Mouse (Mus musculus): Measurements from ENCODE around the gene Adamts9. TPM values are rescaled to one million over a fixed set of nuclear protein-coding genes. Genes with fewer than 3 reads are reported as not detected.

Adamts9 gene
- polyA plus RNA-seq, 1 experiment from 2014 or later: 1.0 TPM

DNA sequence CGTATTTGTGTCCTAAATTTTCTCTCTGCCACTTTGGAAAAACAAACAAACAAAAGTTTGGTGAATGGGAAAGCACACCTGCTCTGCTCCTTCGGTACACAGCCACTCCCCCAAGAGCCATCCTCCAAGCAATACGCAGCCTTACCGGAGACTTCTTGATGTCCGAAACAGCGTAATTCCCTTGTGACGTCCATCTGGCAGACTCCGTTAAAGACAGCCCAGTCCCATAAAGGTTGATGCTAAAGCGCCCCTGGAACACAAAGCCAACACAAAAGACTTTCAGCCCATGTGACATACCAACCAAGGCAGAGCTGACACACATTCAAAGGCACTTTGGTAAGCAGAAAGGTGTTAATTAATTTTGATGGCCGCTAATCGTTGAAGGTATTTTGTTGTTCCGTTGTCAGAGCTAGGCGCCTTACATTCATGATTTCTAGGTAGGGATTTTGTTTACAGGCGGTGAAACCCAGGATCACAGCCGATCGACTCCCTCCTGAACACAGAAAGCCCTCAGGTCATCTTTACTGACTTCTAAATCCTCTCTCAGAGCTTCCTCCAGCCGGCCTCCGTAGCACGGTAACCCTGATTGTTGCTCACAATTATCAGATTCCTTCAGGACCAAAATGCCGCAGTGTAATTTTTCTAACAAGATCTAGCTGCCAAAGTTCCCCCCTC, 156.5 kb downstream of the Adamts9 start:
- H3K36me3 ChIP-seq (ENCODE audit: control insufficient read depth, insufficient read depth): no peaks in the 10 kb centered on the region
- no peaks in the 10 kb centered on the region for H3K9me3 ChIP-seq (replicated peaks; ENCODE audit: control insufficient read depth, low read length)
- H3K27me3 ChIP-seq (ENCODE audit: control insufficient read depth, insufficient read depth, low read depth, low read length): peaks cover 9% of the 10 kb centered on the region; the same call in 1 of the 2 replicates
- H3K4me1 ChIP-seq (ENCODE audit: control insufficient read depth, low read depth, low read length): no peaks in the 10 kb centered on the region
- H3K9ac ChIP-seq (ENCODE audit: low read depth, low read length): no peak overlapping the region
- WGBS (ENCODE audit: insufficient replicate concordance): 12% methylated on average over 20 of the region's 20 CpGs
- no peak overlapping the region for H3K27ac ChIP-seq (ENCODE audit: low read length)
- no peak overlapping the region for H3K4me3 ChIP-seq (ENCODE audit: low read depth, low read length)
- H3K4me2 ChIP-seq (ENCODE audit: low read depth, low read length): no peak overlapping the region
- no peak for ATAC-seq (ENCODE audit: low read depth)

DNA sequence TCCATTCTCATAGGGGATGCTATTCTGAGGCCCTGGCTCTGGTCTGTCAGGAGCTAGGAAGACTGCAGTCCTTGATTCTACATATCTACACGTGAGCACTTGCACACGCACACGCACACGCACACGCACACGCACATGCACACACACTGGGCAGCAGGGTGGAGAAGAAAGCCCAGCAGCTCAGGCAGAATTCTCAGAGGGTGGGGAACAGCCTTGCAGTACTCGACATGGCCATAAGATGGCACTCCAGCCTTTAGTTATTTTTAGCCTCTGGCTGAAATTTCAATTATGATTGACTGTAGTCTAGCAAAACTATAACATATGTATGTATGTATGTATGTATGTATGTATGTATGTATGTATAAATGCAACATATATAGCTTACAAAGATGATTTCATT, 158.5 kb downstream of the Adamts9 start:
- Histone ChIP-seq H3K36me3 (ENCODE audit: control insufficient read depth, insufficient read depth) (no peaks in the 10 kb centered on the region), H3K4me2 (ENCODE audit: low read depth, low read length) (no peak overlapping the region), H3K9ac (ENCODE audit: low read depth, low read length) (no peak overlapping the region), H3K27ac (ENCODE audit: low read length) (no peak overlapping the region), H3K9me3 (replicated peaks; ENCODE audit: control insufficient read depth, low read length) (no peaks in the 10 kb centered on the region), H3K4me3 (ENCODE audit: low read depth, low read length) (no peak overlapping the region), H3K27me3 (ENCODE audit: control insufficient read depth, insufficient read depth, low read depth, low read length) (peaks cover 9% of the 10 kb centered on the region; the same call in 1 of the 2 replicates), H3K4me1 (ENCODE audit: control insufficient read depth, low read depth, low read length) (no peaks in the 10 kb centered on the region)
- WGBS (ENCODE audit: insufficient replicate concordance): 8% methylated on average over 7 of the region's 7 CpGs
- no peak for ATAC-seq (ENCODE audit: low read depth)

DNA sequence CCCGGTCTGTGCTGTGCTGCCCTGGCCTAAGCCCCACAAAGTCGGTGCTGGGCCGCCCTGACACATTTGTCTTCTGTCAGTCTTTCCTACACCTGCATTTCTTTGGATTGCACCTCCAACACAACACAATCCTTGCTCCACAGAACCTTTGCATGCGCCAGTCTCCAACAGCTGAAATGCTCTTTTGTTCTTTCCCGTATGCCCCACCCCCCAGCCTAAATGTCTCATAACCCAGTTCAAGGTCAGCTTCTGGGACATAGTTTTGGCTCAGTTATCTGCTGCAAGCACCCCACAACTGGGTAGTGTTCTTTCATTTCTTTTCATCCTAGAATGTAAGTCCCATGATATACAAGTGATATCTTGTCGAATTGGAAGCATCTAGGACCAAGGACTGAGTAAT, 161.8 kb downstream of the Adamts9 start:
- H3K36me3 ChIP-seq (ENCODE audit: control insufficient read depth, insufficient read depth): no peaks in the 10 kb centered on the region
- no peaks in the 10 kb centered on the region for H3K9me3 ChIP-seq (replicated peaks; ENCODE audit: control insufficient read depth, low read length)
- H3K4me2 ChIP-seq (ENCODE audit: low read depth, low read length): no peak overlapping the region
- H3K27me3 ChIP-seq (ENCODE audit: control insufficient read depth, insufficient read depth, low read depth, low read length): peaks cover 6% of the 10 kb centered on the region; the same call in 1 of the 2 replicates
- 72% methylated on average over 6 of the region's 6 CpGs for WGBS (ENCODE audit: insufficient replicate concordance)
- no peaks in the 10 kb centered on the region for H3K4me1 ChIP-seq (ENCODE audit: control insufficient read depth, low read depth, low read length)
- H3K27ac ChIP-seq (ENCODE audit: low read length): no peak overlapping the region
- ATAC-seq (ENCODE audit: low read depth): no peak
- H3K4me3 ChIP-seq (ENCODE audit: low read depth, low read length): no peak overlapping the region
- H3K9ac ChIP-seq (ENCODE audit: low read depth, low read length): no peak overlapping the region

DNA sequence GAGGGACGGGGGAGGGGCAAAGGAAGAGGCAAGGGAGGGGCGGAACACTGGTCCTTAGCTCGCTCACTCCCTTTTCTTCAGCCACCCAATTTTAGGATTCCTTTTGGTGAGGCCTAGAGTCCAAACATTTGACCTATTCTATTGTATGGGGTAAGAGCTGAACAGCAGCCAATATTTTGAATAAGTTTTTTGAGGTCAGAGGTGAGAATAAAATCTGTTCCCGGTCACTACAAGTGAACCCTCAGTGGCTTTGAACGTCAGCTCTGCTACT, 163.4 kb downstream of the Adamts9 start:
- Histone ChIP-seq H3K36me3 (ENCODE audit: control insufficient read depth, insufficient read depth) (no peaks in the 10 kb centered on the region), H3K4me2 (ENCODE audit: low read depth, low read length) (no peak overlapping the region), H3K9ac (ENCODE audit: low read depth, low read length) (no peak overlapping the region), H3K9me3 (replicated peaks; ENCODE audit: control insufficient read depth, low read length) (no peaks in the 10 kb centered on the region), H3K27ac (ENCODE audit: low read length) (no peak overlapping the region), H3K4me1 (ENCODE audit: control insufficient read depth, low read depth, low read length) (no peaks in the 10 kb centered on the region), H3K4me3 (ENCODE audit: low read depth, low read length) (no peak overlapping the region), H3K27me3 (ENCODE audit: control insufficient read depth, insufficient read depth, low read depth, low read length) (no peaks in the 10 kb centered on the region)
- no peak for ATAC-seq (ENCODE audit: low read depth)
- WGBS (ENCODE audit: insufficient replicate concordance): 39% methylated on average over 5 of the region's 5 CpGs

DNA sequence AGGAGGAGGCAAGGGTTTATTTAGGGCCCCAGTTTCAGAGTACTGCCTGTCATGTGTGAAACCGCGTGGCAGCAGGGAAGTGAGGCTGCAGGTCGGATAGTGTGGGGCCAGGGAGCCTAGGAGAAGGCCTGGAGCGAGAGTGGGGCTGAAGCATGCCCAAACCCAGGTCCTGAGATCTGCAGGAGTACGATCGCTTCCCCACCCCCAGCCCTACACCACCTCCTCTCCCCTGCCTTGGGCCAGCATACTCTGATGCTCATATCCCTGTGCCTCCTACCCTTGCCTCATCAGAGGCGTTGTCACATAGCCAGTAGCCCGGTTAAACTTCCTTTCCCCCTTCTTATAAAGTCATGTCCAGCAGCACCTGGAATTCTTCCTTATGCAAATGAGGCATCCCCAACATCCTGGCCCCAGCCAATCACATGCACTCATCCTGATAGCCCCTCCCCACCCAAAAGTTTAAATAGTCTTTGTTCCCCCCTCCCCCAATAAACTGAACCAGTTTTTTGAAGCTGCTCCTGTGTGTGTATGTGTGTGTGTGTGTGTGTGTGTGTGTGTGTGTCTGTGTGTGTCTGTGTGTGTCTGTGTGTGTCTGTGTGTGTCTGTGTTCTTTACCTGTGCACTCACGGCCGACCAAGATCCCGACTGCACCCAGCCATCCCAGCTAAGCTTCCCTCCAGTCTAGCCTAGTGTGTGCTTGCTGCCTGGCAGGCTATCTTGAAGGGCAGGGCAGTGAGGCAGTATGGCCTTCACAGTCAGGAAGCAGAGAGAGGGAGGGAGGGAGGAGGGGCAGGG, 164.0 kb downstream of the Adamts9 start:
- no peak overlapping the region for H3K4me2 ChIP-seq (ENCODE audit: low read depth, low read length)
- H3K4me3 ChIP-seq (ENCODE audit: low read depth, low read length): no peak overlapping the region
- no peak for ATAC-seq (ENCODE audit: low read depth)
- no peaks in the 10 kb centered on the region for H3K27me3 ChIP-seq (ENCODE audit: control insufficient read depth, insufficient read depth, low read depth, low read length)
- H3K36me3 ChIP-seq (ENCODE audit: control insufficient read depth, insufficient read depth): no peaks in the 10 kb centered on the region
- no peak overlapping the region for H3K27ac ChIP-seq (ENCODE audit: low read length)
- no peak overlapping the region for H3K9ac ChIP-seq (ENCODE audit: low read depth, low read length)
- 64% methylated on average over 11 of the region's 11 CpGs for WGBS (ENCODE audit: insufficient replicate concordance)
- H3K4me1 ChIP-seq (ENCODE audit: control insufficient read depth, low read depth, low read length): no peaks in the 10 kb centered on the region
- no peaks in the 10 kb centered on the region for H3K9me3 ChIP-seq (replicated peaks; ENCODE audit: control insufficient read depth, low read length)

DNA sequence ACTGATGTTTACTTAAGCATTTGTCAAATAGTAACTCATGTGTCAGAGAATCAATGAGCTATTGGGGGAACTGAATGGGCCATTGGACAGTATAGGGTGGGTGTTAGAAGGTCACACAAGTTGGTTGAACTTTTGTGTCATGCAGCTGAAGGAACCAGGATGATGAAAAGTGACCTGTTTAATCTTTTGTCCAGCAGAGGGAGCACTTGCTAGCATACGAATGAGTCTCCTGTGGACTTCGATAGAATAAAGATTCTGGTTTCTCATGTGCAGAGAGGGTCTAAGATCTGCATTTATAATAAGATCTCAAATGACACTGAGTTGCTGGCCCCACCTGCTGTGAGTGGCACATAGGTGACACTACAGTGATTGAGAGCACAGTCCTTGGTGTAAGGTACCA, 166.9 kb downstream of the Adamts9 start:
- H3K27me3 ChIP-seq (ENCODE audit: control insufficient read depth, insufficient read depth, low read depth, low read length): no peaks in the 10 kb centered on the region
- H3K4me3 ChIP-seq (ENCODE audit: low read depth, low read length): no peak overlapping the region
- no peak overlapping the region for H3K9ac ChIP-seq (ENCODE audit: low read depth, low read length)
- no peaks in the 10 kb centered on the region for H3K4me1 ChIP-seq (ENCODE audit: control insufficient read depth, low read depth, low read length)
- no peak overlapping the region for H3K27ac ChIP-seq (ENCODE audit: low read length)
- no peak overlapping the region for H3K4me2 ChIP-seq (ENCODE audit: low read depth, low read length)
- H3K9me3 ChIP-seq (replicated peaks; ENCODE audit: control insufficient read depth, low read length): no peaks in the 10 kb centered on the region
- no peaks in the 10 kb centered on the region for H3K36me3 ChIP-seq (ENCODE audit: control insufficient read depth, insufficient read depth)
- ATAC-seq (ENCODE audit: low read depth): no peak
- WGBS (ENCODE audit: insufficient replicate concordance): 16% methylated on average over 2 of the region's 2 CpGs

DNA sequence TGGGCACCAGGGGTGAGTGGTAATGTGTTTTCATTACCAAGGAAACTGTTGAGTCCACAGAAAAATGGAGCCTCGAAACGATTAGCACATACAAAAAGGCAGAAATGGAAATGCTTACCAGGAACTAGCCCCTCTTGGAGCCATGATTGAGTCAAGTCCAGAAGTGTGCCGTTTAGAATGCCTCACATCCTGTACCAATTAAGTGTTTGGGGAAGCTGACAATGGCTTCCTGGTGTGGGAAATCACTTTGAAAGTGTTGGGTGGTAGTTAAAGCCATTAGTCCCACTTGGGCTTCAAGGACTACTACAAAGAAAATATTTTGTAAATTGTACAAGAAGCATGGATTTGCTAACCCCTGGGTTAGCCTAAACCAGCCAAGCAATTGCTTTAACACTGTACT, 180.9 kb downstream of the Adamts9 start:
- WGBS (ENCODE audit: insufficient replicate concordance): 36% methylated on average over 3 of the region's 3 CpGs
- Histone ChIP-seq H3K27ac (ENCODE audit: low read length) (no peak overlapping the region), H3K4me3 (ENCODE audit: low read depth, low read length) (no peak overlapping the region), H3K4me2 (ENCODE audit: low read depth, low read length) (no peak overlapping the region), H3K9ac (ENCODE audit: low read depth, low read length) (no peak overlapping the region), H3K9me3 (replicated peaks; ENCODE audit: control insufficient read depth, low read length) (no peaks in the 10 kb centered on the region), H3K4me1 (ENCODE audit: control insufficient read depth, low read depth, low read length) (no peaks in the 10 kb centered on the region), H3K36me3 (ENCODE audit: control insufficient read depth, insufficient read depth) (no peaks in the 10 kb centered on the region), H3K27me3 (ENCODE audit: control insufficient read depth, insufficient read depth, low read depth, low read length) (no peaks in the 10 kb centered on the region)
- ATAC-seq (ENCODE audit: low read depth): no peak

DNA sequence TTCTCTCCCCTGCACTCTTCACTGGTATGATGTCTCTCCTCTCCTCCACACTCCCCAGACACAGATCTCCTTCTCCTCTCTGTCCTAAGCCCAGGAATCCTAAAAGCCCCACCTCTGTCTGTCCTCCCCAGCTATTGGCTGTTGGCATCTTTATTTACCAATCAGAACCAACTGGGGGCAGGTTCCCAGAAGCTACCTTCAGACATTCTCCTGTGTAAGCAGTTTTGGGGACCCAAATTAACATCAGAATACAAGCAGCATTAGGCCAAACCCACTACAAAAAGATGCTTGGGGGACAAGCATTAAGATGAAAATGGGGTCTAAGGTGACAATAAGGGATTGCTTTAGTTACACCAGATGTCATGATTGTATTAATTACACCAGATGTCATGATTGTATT, 183.7 kb downstream of the Adamts9 start:
- Histone ChIP-seq H3K36me3 (ENCODE audit: control insufficient read depth, insufficient read depth) (no peaks in the 10 kb centered on the region), H3K4me2 (ENCODE audit: low read depth, low read length) (no peak overlapping the region), H3K9ac (ENCODE audit: low read depth, low read length) (no peak overlapping the region), H3K4me1 (ENCODE audit: control insufficient read depth, low read depth, low read length) (no peaks in the 10 kb centered on the region), H3K27me3 (ENCODE audit: control insufficient read depth, insufficient read depth, low read depth, low read length) (no peaks in the 10 kb centered on the region), H3K9me3 (replicated peaks; ENCODE audit: control insufficient read depth, low read length) (no peaks in the 10 kb centered on the region), H3K4me3 (ENCODE audit: low read depth, low read length) (no peak overlapping the region), H3K27ac (ENCODE audit: low read length) (no peak overlapping the region)
- ATAC-seq (ENCODE audit: low read depth): no peak

DNA sequence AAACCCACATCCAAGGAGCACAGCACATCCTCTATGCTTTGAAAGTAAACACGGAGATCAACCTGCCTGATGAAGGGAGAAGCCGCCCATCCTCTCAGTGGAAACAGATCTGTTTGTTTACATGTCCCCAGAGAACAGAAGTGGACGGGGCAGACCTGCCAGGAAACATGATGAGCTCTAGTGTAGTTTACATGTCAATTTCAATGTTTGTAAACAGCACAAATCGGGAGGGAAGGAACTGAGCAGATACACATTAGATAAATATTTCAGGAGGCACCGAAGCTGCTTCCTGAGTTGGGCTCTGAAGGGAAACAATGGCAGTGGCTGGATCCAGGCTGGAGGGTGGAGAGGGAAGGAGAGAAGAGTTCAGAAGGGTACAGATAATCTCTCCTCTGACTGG, 187.5 kb downstream of the Adamts9 start:
- Histone ChIP-seq H3K27me3 (ENCODE audit: control insufficient read depth, insufficient read depth, low read depth, low read length) (no peaks in the 10 kb centered on the region), H3K4me1 (ENCODE audit: control insufficient read depth, low read depth, low read length) (no peaks in the 10 kb centered on the region), H3K9ac (ENCODE audit: low read depth, low read length) (no peak overlapping the region), H3K36me3 (ENCODE audit: control insufficient read depth, insufficient read depth) (no peaks in the 10 kb centered on the region), H3K4me2 (ENCODE audit: low read depth, low read length) (no peak overlapping the region), H3K27ac (ENCODE audit: low read length) (no peak overlapping the region), H3K9me3 (replicated peaks; ENCODE audit: control insufficient read depth, low read length) (no peaks in the 10 kb centered on the region), H3K4me3 (ENCODE audit: low read depth, low read length) (no peak overlapping the region)
- 17% methylated on average over 5 of the region's 5 CpGs for WGBS (ENCODE audit: insufficient replicate concordance)
- no peak for ATAC-seq (ENCODE audit: low read depth)
